Mouse (Mus musculus) testis, adult 2 months (tissue): ENCODE results near the gene Ctnna2.

Experiments
- CTCF ChIP-seq: fragments of 200-500 bp; IDR thresholded peaks from 2 replicates; pipeline ENCODE4 v1.5.1; 2012; ENCODE audit warnings: low read depth, mild to moderate bottlenecking, inconsistent platforms, low read length, moderate library complexity; ENCODE audit not compliant: control insufficient read depth, insufficient read depth, insufficient replicate concordance
- POLR2A ChIP-seq: fragments of 200-500 bp; IDR thresholded peaks from 2 replicates; pipeline ENCODE4 v1.6.1; 2012; ENCODE audit warnings: low read depth, mild to moderate bottlenecking, inconsistent platforms, low read length, moderate library complexity; ENCODE audit not compliant: control insufficient read depth

DNA sequence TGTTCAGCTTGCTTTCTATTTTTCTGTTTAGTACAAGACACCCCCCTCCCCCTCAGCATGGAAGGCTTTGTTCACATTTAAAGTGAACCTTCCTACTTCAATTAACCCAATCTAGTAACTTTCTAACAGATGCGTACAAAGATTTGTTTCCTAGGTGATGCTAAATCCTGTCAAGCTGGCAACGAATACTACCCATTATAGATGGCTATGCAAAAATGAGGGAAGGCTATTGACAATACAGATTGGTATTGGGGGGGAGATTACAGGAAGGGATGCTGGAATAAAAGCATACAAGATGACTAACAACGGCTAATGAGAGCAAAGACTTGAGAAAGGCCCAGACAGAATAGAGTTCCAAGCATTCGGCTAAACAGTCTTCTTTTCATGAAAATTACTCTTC lies 758.7 kb downstream of the Ctnna2 start:
- no peak for TF ChIP-seq CTCF
- no peak for TF ChIP-seq POLR2A
